Mouse (Mus musculus): ENCODE measurements at regions not wholly inside any gene's neighbourhood (a gene's known extent, or its start where the extent isn't known, plus 50 kb on each side); places are given as distances from the start of the nearest gene placed in this dataset.

DNA sequence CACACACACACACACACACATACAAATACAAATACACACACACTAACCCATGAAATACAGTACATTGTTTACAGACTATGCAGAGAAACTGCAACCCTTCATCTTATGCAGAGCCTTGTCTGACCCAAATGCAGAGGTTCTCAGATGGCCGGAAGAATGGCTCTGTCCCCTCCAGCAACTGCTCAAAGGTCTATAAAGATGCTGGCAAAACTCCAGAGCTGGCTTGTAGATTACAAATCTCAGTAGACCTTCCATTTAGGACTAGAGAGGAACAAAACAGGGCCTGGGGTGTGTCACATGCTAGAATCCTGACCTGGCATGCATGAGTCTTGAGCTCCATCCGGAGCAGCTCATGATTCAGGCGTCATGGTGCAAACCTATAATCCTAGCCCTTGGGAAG, 364.4 kb upstream of the Runx1 start:
- no peak for DNase-seq (ENCODE audit: low read depth)

DNA sequence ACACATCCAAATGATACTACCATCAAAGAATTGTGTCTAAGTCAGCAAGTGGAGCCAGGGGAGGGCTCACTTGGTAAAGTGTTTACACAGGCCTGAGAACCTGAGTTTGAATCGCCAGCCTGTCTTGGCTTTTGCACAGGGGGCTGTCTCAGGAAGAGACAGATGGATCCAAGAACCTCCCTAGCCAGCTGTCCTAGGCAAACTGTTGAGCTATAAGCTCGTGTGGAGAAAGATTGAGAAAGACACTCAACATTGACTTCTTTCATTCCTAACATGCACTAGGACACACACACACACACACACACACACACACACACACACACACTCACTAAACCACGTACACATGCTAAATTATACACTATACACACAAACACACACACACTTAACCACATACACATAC, 363.9 kb upstream of the Runx1 start:
- no peak for DNase-seq (ENCODE audit: low read depth)

DNA sequence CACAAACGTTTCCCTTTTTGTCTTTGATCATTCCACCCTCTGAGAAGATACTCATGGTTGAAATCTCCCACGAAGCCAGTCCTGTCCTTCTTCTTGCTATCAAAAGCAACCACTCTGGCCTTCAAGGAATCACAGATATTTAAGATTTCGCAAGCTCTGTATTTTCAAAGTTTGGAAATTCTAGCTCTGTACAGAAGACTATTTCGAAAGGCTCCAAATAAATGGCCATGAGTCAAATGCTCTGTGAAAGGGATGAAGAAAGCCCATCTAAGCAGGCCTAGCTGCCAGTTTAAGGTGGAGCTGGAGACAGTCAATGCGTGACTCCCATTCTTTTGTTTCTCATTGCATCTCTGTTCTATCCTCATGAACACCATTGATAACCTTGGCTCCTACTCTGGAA, 363.5 kb upstream of the Runx1 start:
- no peak for DNase-seq (ENCODE audit: low read depth)

DNA sequence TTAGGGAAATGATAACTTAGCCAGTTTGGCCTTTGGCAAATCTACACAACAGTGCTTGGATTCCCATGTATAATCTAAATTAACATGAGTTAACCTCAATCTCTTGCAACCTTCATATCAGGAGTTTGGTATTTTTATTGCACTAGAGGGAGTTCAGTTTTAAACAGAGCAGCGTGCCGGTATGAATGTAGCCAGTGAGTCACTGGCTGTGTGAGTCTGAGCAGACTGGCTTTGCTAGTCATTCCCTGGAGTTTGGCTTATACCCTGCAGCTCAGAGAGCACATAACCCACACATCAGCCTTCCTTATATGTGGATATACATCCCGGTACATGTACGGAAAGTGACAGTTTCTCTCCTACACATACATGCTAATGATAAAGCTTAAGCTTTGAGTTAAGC, 360.6 kb upstream of the Runx1 start:
- DNase-seq (ENCODE audit: low read depth): no peak

DNA sequence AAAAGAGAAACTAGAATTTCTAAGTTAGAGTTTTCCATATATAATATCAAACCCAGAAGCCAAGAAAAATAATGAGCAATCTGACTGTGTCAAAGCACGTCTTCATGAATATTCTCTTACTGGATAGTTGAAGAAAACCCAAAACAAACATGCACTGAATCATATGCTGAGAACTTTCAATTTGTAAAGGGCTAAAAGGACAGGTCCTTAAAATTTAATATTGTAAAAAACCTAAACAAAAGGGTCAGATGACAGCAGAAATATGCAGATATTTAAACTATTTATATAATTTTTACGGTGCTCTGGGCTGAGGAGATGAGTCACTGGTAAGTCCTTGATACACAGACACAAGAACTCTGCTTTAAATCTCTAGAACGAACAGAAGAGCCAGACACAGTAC, 356.7 kb upstream of the Runx1 start:
- no peak for DNase-seq (ENCODE audit: low read depth)

DNA sequence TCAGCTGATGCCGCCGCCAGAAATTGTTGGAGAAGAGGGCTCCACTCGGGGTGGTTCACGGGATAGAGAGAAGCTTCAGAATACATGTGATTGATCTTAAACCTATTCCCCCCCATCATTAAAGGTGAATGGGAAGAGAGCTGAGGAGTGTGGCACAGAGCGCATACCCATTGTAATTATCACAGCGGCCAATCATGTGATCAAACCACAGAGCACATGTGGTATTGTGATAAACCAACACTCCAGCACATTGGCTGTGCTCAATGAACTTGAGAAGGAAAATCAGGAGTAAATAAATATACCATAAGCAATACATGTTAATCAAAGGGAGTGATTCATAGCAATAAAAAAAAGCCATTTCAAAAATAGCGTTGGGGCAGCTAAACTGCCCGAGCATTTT, 355.5 kb upstream of the Runx1 start:
- no peak for DNase-seq (ENCODE audit: low read depth)

DNA sequence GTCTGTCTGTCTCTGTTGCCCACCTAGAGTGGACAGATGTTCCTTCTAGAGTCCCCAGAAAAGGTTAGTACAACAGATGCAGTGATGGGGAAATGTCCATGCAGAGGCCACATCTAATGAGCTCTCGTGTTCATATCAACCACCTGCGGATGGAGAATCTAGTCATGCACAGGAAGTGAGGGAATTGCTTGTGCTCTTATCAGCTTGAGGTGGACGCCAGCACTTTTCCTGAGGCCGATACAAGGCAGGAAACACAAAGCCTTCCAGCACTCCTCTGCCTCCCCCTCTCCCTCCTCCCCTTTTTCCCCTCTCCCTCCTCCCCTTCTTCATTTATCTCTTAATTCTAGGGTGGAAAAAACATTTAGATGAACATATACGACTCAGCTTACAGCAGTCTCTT, 354.3 kb upstream of the Runx1 start:
- DNase-seq (ENCODE audit: low read depth): no peak

DNA sequence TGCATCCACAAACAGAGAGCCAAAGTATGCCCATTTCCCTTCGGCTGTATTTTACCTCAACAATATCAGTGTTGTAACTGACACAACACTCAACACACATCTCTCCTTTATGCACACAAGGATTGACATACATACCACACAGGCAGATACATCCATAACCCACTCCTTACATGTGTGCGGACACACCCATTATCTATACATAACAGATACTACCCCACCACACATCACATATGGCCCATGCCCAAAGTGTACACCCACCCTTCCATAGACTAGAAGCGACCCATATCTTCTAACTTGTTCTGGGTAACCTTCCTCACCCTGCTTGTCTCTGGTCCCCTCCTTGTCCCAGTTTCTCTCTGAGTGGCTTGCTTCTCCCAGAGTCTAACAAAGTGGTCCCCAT, 340.7 kb upstream of the Runx1 start:
- DNase-seq (ENCODE audit: low read depth): no peak

DNA sequence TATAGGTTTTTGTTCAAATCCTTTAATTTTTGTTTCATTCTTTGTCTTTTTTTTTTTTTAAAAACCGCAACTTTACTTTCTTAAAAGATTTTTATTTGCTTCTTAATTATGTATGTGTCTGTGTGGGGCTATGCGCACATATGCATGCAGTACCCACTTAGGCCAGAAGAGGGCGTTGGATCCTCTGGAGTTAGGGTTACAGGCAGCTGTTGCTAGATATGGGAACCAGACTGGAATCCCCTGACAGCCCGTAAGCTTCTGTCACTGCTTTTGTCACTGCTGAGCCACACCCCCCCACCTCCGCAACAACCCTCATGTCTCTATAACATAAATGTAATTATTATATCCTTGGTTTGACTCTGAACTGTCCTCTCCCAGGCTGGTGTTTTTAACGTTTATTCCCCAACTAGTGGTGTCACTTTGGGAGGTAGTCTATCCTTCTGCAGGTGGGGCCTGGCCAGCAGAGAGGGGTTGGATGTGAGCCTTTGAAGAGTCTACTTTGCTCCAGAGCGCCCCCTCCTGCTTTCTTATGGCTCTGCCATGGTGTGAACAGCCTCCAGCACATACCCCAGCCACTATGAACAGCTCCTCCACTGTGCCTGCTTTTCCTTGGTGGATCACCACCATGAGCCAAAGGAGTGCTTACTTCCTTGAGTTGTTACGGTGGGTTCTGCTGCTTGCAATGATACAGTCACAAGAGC, 332.7 kb upstream of the Runx1 start:
- no peak for DNase-seq (ENCODE audit: low read depth)

DNA sequence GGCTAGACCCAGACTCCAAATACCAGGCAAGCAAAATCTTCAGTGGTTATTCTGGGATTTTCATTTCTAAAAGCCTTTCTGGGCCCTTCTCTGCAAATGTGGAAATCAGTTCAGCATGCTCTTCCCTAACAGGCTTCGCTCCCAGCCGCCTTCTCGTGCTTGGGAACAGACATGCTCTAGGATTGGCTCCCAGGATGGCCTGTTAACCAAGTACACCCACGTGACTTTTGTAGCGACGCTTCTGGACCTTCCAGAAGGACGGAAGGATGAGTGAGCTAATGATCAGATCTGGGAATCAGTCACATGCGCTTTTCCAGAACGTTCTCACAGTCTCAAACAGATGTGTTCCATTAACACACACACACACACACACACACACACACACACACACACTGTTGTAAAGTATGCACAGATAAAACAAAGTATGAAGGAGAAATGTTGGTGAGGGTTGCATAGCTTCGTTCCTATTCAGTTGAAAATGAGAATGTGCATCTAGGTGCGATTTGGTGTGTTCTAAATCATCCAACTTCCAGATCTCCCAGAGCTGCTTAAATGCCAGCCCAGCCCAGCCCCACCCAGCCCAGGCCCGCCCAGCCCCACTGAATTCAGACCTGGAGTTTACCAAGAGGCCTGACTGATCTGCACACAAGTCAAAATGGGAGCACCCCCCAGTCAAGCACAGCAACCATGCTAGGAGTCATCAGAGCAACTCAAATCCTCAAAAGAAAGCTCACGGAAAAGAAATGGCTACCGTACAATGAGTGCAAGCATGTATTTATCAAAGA, 327.8 kb upstream of the Runx1 start:
- no peak for DNase-seq (ENCODE audit: low read depth)

DNA sequence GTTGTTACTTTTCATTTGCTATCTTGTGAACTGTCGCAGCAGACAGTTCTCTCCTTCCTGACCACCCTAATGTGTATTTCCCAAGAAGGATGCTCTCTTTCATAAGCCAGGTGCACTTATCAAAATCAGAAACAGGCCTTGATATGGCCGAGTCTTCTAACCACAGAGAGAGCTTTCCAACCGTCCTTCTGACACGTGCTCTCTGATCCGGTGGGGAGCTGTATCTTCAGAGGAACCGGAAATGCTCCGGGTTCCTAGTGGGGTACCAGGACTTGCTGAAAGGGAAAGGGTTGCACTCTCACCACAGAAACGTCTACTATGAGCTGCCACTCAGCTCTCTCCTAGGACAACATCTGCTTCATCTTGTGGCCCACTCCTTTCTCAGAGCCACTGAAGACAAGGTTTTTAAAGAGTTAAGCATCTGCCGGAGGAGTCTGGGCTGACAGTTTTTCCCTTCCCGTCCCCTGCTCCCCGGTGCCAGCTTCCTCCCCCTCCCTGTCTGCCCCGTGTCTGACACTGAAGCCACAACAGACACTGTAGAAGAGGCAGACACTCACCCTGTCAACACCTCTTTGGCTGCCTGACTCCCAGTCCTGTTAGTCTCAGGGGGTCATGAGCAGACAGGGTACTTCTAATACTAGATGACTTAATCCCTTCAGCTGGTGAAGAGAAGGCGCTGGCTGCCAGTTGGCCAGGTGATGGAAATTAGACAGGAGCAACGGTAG, 327.0 kb upstream of the Runx1 start:
- DNase-seq (ENCODE audit: low read depth): no peak

DNA sequence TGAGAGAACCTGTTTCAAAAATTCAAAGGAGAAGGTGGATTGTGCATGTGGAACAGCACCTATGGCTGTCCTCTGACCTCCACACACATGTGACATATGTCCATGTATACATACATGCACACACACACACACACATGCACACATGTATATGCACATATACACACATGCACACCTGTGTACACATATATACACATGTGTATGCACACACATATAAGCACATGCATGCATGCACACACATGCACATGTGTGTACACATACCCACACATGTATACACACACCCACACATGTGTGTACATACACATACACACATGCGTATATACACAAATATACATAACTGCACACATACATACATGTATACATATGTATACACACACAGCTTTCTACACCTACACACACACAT, 326.1 kb upstream of the Runx1 start:
- no peak for DNase-seq (ENCODE audit: low read depth)

DNA sequence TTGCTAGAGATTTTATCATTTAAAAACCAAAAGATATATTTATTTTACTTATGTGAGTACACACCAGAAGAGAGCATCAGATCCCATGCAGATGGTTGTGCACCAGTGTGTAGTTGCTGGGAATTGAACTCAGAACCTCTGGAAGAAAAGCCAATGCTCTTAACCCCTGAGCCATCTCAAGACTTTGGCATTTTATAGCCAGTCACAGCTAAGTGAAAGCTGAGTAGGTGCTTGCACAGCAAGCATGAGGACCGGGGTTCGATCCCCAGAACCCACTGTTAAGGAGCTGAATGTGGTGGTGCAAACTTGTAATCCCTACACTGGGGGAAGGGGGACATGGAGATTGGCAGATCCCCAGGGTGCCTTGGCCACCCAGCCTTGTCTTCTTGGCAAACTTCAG, 325.7 kb upstream of the Runx1 start:
- DNase-seq (ENCODE audit: low read depth): no peak

DNA sequence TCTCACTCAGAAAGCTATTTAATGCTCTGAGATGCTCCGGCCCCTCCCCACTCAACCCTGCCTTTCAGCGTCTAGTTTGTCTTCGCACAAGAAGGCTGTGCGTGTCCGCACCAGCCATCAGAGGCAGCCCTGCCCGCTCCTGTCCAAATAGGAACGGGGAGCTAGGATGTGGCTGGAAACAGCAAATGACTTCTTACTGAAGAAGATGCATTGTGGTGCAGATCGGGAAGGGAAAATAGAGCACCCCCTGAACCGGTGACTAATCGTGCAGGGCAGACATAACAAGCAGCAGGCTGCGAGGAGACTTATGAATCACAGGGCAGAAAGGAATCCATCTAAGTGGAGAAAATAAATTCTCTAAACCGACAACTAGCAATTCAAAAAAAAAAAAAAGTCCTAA, 324.5 kb upstream of the Runx1 start:
- DNase-seq (ENCODE audit: low read depth): no peak

DNA sequence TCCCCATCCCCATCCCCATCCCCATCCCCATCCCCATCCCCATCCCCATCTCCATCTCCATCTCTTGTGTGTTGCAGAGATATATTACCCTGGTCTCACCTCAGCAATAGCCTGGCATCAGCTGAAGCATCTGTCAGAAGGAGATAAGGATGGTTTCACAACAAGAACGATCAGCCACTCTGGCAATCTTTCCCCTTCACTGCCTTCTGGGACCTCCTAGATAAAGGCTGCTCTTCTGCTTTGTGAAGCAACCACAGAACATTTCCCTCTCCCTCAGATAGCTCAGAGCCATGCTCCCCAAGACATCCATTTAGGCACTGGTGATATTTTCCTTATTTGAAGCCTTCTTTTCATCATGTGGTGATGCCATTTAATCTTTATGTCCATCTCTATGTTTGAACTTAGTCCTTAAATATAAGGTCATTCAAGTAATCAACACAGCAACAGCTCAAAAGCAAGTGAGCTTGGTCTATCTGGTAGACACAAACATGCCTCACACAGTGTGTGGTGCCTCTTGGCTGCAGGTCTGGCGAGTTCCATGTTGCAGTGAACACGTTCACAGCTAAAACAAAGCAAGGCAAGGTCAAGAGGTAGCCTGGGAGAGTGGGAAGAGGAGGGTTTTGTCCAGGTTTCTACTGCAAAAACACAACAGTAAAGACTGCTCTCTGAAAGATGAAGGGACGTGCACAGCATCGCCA, 321.7 kb upstream of the Runx1 start:
- peak; percentile 89 for DNase-seq (ENCODE audit: low read depth)

DNA sequence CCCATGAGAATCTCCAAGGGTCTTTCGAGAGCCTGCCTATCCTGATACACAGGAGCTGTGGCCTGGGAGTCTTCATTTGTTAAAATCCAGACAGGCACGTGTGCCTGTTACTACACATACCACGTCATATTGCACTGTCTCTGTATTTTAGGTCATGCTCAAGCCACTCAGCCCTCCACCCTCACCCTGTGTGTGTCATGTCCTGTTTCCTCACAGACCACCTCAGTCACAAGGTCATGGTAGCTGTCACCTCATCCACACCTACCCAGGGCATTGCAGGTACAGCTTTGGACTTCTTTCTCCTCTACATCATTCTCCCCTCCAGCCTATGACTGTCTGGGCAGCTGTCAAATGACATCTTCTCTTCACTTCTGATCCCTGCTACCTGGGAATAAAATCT, 320.9 kb upstream of the Runx1 start:
- no peak for DNase-seq (ENCODE audit: low read depth)

DNA sequence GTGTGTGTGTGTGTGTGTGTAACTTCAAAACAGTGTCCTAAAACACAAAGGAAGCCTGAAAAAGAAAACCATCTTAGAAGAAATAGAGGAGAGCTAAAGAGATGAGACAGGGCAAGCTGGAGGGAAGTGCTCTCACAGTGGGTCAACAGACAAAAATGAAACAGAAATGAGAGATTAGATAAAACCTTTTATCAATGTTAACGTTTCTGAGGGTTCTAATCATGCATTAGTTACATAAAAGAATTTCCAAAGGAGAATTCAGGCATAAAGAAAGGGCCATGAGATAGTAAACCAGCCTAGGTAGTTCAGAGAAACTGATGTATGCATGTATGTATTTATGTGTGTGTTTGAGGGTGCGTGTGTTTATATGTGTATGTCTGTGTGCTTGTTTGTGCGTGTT, 319.7 kb upstream of the Runx1 start:
- DNase-seq (ENCODE audit: low read depth): no peak

DNA sequence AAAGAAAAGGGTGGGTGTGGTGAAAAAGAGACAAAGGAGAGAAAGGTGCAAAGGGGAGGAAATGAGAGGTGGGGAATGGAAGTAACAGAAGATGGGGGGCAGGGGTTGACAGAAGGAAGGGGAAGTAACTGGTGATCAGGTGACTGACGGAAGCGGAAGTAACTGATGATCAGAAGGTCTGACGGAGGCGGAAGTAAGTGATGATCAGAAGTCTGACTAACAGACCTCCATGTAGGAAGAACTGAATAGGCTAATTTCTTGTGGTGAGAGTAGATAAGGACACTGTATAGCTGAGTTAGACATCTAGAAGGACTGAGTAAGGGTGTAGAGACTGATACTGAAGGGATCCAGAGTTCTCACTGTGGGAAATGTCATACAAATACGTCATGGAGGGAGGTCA, 318.1 kb upstream of the Runx1 start:
- no peak for DNase-seq (ENCODE audit: low read depth)

DNA sequence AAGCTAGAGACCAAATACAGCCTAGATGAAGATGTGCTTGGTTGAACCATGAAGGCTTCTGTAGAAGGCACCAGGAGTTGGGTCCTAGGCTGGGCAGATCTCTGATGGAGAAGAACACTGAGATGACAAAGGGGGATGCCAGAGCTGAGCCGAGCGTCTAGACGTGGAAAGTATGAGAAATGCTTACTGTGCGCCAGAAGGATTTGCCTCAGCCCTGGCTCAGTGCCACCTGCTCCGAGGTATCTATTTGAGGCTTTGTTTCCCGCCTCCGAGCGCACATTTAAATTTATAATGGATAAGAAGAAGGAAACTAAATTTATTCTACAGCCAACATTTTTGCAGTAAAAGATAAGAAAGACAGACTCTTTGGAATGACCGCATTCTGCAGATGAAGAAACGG, 317.2 kb upstream of the Runx1 start:
- no peak for DNase-seq (ENCODE audit: low read depth)

DNA sequence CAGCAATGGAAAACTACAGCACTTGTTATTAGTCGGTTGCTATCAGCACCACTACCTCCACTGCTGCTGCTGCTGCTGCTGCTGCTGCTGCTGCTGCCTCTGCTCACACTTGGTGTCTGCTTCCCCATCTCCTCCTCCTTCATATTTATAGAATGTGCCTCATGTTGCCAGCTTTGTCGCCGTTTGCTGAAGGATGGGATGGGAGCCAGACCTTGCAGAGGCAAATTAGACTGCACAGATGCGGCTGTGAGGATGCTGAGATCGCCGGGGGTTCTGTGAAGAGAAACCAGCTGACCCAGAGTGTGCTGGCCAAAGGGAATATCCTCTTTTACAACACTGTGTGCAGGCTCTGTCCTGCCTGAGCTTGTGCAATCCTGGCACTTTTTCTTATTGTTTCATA, 316.0 kb upstream of the Runx1 start:
- no peak for DNase-seq (ENCODE audit: low read depth)

DNA sequence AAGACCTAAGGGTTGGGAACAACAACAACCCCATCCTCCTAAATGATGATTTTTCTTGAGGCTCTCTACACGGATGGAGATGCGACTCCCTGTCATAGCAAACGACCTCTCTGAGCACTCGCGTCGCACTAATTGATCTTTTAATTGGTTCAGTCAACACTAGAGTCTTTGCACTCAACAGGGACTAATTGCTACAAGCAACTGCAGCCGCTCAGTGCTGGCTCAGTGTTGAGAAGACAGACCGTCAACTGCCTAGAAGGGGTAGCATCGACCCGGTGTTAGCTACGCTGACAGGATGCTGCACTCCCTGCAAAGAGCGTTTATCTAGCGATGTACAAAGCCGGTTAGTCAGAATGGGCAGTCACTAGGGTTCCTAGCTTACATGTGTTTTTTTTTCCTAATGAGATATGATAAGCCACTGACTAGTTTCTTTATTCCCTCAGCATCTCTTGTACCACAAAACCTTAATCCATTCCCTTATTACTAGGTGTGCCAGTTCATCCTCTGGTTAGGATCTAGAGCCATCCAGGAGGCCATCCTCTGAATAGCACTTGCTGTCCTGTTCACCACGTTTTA, 314.7 kb upstream of the Runx1 start:
- DNase-seq (ENCODE audit: low read depth): no peak

DNA sequence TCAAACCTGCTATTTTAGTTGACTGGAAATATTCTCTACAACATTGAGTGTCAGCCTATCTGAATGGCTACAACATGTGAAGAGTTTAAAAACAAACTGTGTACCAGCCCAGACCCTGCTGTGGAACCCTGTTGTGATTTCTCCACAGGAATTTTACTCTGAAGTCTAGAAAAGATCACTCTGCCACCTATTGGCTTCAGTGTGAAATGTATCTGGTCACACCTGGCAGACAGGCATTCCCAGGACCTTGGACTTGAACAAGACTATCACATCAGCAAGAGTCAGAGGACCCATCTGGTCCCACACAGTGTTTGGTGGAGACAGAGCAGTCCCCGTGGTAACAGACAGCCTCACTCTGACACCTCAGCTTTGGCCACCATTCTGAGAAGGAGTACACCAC, 311.3 kb upstream of the Runx1 start:
- no peak for DNase-seq (ENCODE audit: low read depth)

Data from c-Kit-positive CD71-positive TER-119-negative erythroid progenitor cells, embryonic 14.5 days (primary cell).